Mouse (Mus musculus): Measurements from ENCODE around the gene Flii. TPM values are rescaled to one million over a fixed set of nuclear protein-coding genes. Genes with fewer than 3 reads are reported as not detected.

Gene Flii
- polyA plus RNA-seq (2014; fragmentation: Illumina TruSeq; extraction: RNeasy Lipid Tissue Mini Kit (QIAGEN cat#74804); ENCODE audit: insufficient read depth, low read depth, low replicate concordance) = 80.3 TPM

GRCm38 (mm10) chr11:60726601-60727391 is at the start of gene Flii:
Gene Flii (minus strand): TSS chr11:60727263.

GRCm38 (mm10) chr11:60728260-60728761 is 1.2 kb upstream of the Flii start, which contains the start of gene Mief2:
Gene Mief2 (plus strand): TSS chr11:60728398.

DNA sequence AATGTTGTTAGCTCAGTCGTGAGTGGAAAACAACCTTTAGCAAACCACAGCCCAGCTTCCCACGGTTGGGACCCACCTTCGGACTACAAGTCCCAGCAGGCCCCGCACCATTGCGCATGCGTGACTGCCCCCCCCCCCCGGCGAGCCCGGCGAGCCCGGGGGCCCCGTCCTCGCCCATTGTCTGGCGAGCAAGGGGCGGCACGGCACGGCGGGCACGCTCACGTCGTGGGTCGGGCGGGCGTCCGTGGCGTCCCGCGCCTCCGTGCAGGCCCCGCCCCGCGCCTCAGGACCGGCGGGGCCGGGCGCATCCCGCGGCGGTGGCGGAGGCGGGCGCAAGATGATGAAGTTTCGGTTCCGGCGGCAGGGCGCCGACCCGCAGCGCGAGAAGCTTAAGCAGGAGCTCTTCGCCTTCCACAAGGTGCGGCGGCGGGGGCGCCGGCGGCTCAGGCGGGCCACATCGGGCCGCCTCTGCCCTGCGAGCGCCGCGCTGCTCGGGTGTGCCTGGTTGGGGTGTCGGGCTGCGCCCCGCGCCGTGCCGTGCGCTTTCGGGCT is 27.5 kb downstream of the Flii start, which contains the start of gene Llgl1:
Gene Llgl1 (plus strand): TSS at position 200 of the 552 bp plus-strand sequence.

Other genes with a start within 250 kb of the Flii start
- gene Alkbh5, start 190.9 kb downstream of the Flii start, polyA plus RNA-seq (2014; fragmentation: Illumina TruSeq; extraction: RNeasy Lipid Tissue Mini Kit (QIAGEN cat#74804); ENCODE audit: insufficient read depth, low read depth, low replicate concordance) = 21.0 TPM
- gene Llgl1, start 27.5 kb downstream of the Flii start, polyA plus RNA-seq (2014; fragmentation: Illumina TruSeq; extraction: RNeasy Lipid Tissue Mini Kit (QIAGEN cat#74804); ENCODE audit: insufficient read depth, low read depth, low replicate concordance) = 11.3 TPM
- 10.3 TPM for gene Mief2, start 1.1 kb upstream of the Flii start, polyA plus RNA-seq (2014; fragmentation: Illumina TruSeq; extraction: RNeasy Lipid Tissue Mini Kit (QIAGEN cat#74804); ENCODE audit: insufficient read depth, low read depth, low replicate concordance)
- gene Top3a, start 50.1 kb upstream of the Flii start, polyA plus RNA-seq (2014; fragmentation: Illumina TruSeq; extraction: RNeasy Lipid Tissue Mini Kit (QIAGEN cat#74804); ENCODE audit: insufficient read depth, low read depth, low replicate concordance) = 3.6 TPM
- gene Smcr8, start 50.3 kb upstream of the Flii start, polyA plus RNA-seq (2014; fragmentation: Illumina TruSeq; extraction: RNeasy Lipid Tissue Mini Kit (QIAGEN cat#74804); ENCODE audit: insufficient read depth, low read depth, low replicate concordance) = 5.0 TPM
- 5.8 TPM for gene Shmt1, start 84.5 kb upstream of the Flii start, polyA plus RNA-seq (2014; fragmentation: Illumina TruSeq; extraction: RNeasy Lipid Tissue Mini Kit (QIAGEN cat#74804); ENCODE audit: insufficient read depth, low read depth, low replicate concordance)
- 23.8 TPM for gene Dhrs7b, start 103.4 kb upstream of the Flii start, polyA plus RNA-seq (2014; fragmentation: Illumina TruSeq; extraction: RNeasy Lipid Tissue Mini Kit (QIAGEN cat#74804); ENCODE audit: insufficient read depth, low read depth, low replicate concordance)
- 30.1 TPM for gene Tmem11, start 152.0 kb upstream of the Flii start, polyA plus RNA-seq (2014; fragmentation: Illumina TruSeq; extraction: RNeasy Lipid Tissue Mini Kit (QIAGEN cat#74804); ENCODE audit: insufficient read depth, low read depth, low replicate concordance)
- gene Natd1, start 187.5 kb upstream of the Flii start, polyA plus RNA-seq (2014; fragmentation: Illumina TruSeq; extraction: RNeasy Lipid Tissue Mini Kit (QIAGEN cat#74804); ENCODE audit: insufficient read depth, low read depth, low replicate concordance) = 7.1 TPM
- 50.3 TPM for gene Map2k3, start 204.8 kb upstream of the Flii start, polyA plus RNA-seq (2014; fragmentation: Illumina TruSeq; extraction: RNeasy Lipid Tissue Mini Kit (QIAGEN cat#74804); ENCODE audit: insufficient read depth, low read depth, low replicate concordance)